Mouse (Mus musculus): Measurements from ENCODE around the gene Nr4a3.

DNA sequence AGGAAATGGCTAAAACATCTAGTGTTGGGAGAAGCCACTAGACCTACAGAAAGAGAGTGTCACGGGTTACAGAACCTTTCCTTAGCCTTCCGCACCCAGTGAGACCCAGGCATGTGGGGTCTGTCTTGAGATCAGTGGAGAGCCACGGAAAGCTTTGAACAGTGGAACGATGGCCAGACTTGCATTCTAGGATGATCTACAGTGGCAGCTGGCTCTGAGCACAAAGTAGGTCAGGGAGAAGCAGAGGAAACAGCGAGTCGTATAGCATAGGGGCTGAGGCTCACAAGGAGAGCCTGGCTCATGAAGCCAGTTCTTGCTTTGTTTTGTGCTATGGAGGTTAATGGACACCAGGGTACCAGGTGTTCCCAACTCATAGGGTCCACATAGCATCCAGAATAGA lies 28.4 kb downstream of the Nr4a3 start:
- TF ChIP-seq EP300 (IDR thresholded peaks at IDR 0.05; ENCODE audit: insufficient read depth, low read depth, low read length) (no peak), CTCF (IDR thresholded peaks at IDR 0.05) (no peak), POLR2A (IDR thresholded peaks at IDR 0.05; ENCODE audit: insufficient read depth, low read depth, low read length) (no peak)

All from heart, adult 2 months (tissue).